Mouse (Mus musculus): ENCODE data around the gene Zfp945.

DNA sequence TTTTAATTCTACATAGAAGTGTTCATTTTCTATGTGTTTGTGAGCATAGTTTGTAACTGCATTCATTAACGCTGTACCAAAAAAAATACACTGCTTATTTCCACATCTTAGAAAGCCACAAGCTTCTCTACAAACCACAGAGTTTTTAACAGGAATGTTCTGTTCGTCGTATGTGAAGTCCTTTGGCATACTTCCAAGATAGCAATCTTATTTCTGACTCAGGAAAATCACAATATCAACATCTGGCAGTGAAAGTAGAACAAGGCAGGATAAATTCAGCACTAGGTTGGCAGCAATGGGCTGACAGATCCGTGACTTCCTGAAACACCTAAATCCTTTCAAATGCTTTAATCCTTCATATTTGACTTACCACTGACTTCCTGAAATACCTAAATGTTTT lies 45.8 kb downstream of the Zfp945 start:
- TF ChIP-seq POLR2A (IDR thresholded peaks at IDR 0.05; ENCODE audit: low read depth, low read length) (no peak), CTCF (IDR thresholded peaks at IDR 0.05; ENCODE audit: extremely low read depth, insufficient read depth, insufficient read length, insufficient replicate concordance) (no peak)
